Mouse (Mus musculus): Measurements from ENCODE around the gene Oasl1.

DNA sequence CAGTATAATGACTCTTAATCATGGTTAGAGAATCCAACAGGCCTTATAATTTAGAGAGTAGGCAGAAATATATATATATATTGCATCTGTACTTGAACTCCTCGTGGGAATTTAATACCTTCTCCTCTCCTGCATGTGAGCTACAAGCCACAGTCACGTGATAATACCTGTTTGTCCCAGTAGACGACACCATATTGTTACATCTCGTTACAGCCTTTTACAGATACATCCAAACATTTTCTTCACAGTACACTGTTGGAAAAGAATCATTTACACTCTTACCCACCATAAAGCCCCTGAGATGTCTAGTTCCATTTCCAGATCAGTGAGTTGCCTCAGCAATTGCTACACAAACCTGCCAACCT is 19.7 kb downstream of the Oasl1 start:
- TF ChIP-seq CTCF (IDR thresholded peaks at IDR 0.05; ENCODE audit: low read depth, low read length) (no peak), POLR2A (IDR thresholded peaks at IDR 0.05; ENCODE audit: insufficient read depth, low read length) (no peak)

All from ES-Bruce4 (cell line).